Mouse (Mus musculus) ZHBTc4 (cell line): Measurements from ENCODE around the gene Sept6.

Source experiments
- DNase-seq: peaks from one replicate; pipeline ENCODE4 v3.0.0-alpha.2; 2011; ENCODE audit warnings: low read depth, low spot score

Gene Sept6

DNA sequence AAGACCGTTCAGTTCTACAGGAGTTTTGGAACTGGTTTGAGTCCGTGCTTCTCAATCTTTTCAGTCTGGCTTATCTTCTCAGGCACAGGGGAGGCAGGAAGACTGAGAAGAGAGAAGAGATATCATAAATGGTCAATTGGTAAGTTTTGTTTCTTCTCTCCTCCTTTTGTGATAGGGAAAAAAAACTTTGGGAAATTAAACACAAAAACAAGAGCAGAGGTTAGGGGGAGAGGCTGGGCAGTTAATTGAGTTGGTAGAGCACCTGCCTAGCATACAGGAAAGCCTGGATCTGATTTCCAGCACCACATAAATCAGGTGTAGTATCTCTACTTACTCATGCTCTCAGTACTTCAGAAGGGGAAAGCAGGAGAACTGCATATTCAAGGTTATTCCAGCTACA, at the start of gene Sept6:
Sept6 (minus strand) TSS at position 101 of the 400 bp plus-strand sequence.
- DNase-seq: no peak

DNA sequence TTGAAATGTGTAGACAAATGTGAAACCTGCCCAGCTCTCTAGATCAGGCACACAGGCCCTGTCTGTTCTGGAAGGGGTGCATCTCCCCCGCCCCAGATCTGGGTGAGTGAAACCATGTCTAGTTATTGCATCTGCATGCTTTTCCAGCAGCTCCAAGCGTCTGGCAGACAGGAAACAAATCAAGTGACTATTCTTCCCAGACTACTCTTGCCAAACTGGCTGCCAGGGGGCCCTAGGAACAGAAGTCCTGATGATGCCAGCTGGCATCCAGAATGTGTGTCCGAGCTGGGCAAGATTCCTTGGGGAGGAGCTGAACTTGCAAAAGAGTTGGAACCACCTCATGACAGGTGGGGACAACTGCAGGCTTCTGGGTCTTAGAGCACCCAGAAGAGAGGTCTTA, 36.8 kb upstream of the Sept6 start:
- no peak for DNase-seq

DNA sequence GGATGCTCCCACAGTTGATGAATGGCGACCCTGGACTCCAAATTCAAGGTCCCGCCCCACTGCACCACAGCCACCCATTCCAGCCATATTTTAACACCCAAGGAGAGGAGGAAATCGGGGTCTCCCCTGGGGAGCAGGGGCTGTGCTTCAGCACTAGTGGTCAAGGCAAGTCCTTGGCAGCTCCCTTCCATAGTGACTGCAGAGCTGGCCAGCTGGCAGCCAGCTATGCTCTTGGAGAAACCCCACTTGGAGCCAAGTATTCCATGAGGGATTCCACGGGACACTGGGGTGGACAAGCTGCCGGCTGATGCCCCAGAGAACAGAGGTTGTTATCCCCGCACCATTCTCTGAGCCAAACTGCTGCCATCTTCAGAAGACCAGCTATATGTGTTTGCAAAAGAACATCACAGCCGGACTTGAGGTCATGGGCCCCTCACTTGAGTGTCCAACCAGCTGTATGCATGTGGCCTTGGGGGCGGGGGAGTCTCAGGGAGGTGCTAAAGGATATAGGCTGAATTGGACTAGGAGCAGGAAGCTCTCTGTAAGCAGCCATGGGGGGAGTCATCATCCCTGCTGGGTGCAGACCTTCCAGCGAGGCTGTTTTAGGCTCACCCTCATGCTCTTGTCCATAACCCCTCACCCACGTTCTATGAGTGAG, 32.2 kb upstream of the Sept6 start:
- no peak for DNase-seq

DNA sequence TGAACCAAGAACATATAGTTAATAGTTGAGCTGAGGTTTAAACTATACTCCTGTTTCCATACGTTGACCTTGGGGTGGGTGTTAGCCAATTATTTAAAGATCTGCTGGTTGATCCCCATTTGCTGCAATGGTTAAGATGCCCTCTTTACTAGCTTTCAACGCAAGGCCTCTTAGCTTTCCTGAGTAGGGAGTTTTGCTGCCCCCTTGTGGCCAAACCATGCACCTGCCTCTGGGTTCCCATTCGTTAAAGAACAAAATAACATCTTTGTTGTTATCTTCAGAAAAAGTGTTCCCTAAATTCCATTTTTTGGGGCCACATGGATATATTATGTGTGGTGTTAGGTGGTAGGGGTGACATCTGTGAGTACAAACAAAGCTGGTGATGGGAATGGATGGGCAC, 31.1 kb upstream of the Sept6 start:
- DNase-seq: peak; percentile 54

DNA sequence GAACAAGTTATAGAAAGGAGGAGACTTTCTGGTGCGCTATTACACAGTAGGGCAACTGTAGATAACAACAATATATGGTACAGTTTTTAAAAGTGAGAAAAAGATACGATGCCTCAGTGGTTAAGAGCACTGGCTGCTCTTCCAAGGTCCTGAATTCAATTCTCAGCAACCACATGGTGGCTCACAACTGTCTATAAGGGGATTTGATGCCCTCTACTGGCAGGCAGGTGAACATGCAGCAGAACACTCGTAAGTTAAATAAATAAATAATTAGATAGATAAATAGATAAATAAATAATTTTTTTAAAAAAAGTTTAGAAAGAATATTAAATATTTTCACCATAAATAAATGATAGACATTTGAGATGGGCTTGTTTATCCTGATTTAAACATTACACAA, 27.5 kb upstream of the Sept6 start:
- peak; percentile 49 for DNase-seq

DNA sequence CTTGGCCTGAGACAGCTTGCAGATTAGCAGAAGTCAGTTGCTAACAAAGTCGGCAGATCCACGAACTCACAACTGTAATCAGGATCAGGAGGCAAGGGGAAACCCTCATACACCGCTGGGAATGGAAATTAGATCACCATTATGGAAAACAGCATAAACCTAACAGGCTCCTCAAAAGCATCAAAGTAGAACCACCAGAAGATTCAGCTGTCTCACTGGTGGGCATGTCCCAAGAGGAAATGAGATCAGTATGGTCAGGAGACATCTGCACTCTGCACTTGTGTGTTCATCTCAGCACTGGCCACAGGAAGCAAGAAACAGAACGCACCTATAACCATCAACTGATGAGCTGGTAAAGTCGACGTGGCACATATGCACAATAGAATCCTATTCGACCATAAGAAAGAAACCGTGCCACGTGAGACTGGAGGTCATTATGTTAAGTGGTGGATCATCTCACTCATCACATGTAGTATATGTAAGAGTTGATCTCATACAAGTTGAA, 26.6 kb upstream of the Sept6 start:
- no peak for DNase-seq

DNA sequence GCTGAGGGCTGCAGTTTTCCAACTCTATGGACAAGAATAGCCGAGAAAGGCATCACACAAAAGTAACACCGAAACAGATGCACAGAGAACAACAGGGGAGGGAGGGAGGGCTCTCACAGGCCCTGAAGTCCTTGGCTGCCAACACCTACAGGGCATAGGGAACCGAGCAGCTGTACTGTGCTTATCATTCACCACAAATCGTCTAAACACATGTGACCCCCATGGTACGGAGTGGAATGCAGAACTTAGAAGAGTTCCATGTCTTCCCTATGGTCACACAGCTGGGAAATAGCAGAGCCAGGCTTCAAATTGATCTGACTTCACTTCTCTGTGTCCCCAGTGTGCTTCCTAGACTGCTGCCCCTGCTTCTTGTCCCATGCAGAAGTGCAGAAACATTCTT, 22.3 kb upstream of the Sept6 start:
- no peak for DNase-seq

DNA sequence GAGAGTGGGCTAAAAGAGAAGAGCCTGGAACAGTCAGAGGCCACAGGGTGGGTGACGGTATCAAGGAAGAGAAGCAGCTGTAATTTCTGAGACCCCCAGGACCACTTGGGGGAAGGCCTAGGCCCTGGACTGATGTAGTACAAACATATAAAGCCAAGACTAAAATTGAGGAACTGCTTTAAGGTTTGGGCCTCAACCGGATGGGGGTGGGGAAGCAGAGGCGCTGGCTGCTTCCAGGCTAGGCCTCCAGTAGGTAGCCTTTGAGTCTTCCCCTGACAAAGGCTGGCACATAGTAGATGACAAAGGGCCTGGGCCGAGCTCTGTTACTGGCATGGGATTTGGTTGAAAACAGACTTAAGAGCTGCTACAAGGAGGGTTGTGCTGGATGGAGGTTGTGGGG, 555 bp downstream of the Sept6 start:
- no peak for DNase-seq

DNA sequence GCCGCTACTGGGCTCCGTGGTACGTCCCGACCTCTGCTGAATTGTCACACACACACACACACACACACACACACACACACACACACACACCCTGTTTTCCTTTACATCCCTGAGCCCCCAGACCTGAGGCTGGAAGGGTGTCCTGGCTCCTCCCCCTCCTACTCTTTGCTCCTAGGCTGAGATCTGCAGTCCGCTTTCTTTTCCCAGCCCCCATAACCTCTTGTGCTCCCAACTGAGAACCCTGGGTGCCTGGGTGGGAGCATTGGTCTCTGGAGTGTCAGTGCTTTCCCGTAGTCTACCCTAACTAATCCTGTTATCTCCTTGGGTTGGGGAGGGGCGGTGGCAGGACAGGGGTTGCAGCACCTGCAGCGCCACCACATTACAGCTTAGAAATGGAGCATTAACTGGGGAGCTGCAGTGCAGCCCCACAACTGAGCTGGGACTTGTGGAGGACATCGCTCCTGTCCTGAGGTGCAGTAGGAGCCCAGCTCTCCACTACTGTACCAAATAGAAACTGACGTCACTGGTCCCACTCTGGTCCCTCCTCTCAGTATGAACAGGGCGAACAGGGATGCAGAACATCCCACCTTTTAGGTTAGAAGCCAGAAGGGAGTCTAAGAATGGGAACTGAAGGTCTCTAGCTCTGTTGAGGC, 1.7 kb downstream of the Sept6 start:
- no peak for DNase-seq

DNA sequence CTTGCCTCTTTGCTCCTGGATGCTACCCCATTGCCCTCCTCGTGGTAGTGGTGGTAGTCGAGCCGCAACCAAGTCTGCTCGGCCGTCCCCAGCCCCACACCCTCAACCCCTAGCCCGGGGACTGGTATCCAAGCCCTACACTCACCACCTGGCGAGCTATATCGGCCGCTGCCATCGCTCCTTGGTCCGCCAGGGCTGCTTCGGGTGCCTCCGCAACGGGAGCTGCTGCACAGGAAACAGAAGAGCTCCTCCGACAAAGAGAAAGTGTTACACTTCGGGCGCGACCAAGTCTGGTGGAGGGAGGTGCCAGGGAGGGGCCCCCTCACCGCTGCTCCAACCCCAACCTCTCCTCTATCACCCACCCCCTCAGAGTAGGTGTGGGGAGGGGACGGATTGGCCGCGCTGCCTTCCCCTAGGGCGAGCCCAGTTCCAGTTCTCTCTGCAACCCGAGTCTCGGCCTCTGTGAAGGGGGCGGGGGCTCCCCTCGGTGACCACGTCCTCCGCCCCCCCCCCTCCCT, 2.3 kb downstream of the Sept6 start:
- DNase-seq: peak; percentile 68

DNA sequence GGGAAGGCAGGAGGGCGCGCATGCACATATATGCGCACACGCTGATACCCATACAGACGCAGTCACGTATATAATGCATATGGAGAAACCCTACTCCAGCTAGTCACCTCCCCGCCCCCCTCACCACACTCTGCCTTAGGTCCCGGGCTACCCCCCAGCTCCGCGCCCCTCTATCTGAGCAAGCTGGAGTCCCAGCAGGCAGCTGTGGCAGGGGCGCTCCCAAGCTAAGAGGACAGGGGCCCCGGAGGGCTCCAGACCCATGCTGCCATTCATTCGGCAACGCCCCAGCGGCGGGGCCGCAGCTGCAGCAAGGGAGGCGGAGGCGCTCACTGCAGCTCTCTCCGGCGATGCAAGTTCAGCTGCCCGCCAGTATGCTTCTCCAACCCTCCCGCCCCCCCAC, 2.8 kb downstream of the Sept6 start:
- DNase-seq: peak; percentile 40

DNA sequence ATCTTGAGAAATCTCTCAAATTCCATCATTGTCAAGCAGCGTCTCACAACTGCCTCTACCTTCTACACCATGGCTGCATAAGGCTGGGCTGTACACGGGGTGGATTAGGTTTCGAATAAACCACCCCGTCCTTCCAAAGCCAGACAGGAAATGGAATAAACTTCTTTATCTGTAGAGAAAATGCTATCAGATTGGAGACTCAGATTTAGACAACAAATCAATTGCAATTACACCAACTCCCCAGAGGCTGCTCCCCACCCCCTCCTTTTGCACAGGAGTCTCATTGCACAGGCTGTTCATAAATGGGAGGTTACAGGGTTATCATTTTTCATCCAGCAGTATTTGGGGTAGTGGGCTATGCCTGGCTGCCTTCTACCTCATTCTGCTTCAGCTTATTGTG, 3.7 kb downstream of the Sept6 start:
- DNase-seq: no peak

DNA sequence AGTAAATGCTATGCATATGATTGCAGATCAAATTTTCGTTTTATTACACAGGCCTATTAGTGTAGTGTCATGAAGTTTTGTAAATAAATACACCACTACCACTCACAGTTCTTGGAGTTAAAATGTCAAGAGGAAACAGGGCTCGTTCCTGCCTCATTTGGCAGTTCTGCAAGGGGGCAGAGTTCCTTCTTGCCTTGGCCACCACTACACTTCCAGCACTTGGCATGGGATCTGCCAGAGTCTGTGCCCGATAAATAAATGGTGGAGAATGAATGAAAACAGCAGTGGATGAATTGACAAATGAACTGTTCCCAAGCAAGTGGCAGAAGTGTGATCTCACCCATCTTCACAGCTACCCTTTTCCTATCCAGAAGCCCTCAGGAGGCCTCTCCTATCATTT, 6.6 kb downstream of the Sept6 start:
- no peak for DNase-seq

DNA sequence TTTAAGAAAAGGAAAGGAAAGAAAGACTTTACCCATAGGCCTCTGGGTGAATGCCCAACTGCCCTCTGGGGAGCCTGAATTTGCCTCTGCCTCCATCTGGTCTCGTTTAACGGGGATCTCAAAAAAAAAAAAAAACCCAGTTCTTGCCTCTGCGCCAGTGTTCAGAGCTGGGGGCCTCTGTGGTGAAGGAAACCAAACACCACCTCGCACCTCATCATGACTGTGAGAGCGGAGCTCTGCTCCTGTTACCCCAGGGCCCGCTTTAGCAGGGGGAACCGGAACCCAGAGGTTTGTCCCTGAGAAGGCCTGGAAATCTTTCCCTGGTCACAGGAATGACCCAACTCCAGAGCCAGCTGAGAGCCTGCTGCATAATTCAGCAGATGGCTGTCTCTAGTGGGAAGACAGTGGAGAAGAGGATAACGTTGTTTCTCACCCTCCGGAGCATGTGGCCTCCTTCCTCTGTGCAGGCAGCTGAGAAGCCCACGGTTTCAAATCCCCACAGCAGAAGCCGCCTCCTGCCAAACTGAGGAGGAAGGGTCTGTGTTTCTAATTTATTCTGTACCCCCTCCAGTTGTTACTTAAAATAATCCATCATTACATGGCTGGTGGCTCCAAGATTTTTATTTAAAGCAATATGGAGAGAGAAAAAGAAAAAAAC, 7.8 kb downstream of the Sept6 start:
- no peak for DNase-seq

DNA sequence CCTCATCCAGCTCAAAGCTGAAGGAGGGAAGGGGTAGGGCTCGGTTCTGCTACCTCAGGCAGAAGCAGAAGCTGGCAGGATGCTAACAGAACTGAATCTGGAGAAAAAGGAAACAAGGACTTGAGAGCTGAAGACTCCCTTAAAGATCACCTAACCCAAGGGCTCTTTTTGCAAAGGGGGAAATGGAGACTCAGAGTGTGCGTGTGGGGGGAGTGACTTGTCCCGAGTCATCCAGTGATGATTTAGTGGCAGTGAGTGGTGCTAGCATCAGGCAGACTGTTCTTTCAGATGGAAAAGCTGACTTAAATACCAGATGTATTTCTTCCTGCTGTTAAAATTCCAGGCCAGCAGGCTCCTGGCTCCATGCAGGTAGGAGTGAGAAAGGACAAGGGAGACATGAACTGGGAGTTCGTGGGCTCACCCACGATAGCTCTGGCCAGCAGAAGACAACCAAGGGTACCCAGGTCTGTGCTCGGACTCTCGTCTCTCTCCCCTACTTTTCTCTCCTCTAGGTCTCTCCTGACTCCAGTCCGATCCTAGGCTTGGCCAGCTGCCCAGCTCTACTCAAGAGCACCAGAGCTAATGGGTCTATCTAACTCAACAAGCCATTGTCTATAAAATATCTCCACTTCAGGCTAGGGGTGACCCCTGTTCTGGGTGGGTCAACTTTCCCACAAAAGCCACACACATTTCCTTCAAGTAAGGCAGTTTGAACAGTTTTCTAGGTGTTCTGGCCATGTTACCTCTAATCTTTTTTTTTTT, 8.5 kb downstream of the Sept6 start:
- peak; percentile 30 for DNase-seq

DNA sequence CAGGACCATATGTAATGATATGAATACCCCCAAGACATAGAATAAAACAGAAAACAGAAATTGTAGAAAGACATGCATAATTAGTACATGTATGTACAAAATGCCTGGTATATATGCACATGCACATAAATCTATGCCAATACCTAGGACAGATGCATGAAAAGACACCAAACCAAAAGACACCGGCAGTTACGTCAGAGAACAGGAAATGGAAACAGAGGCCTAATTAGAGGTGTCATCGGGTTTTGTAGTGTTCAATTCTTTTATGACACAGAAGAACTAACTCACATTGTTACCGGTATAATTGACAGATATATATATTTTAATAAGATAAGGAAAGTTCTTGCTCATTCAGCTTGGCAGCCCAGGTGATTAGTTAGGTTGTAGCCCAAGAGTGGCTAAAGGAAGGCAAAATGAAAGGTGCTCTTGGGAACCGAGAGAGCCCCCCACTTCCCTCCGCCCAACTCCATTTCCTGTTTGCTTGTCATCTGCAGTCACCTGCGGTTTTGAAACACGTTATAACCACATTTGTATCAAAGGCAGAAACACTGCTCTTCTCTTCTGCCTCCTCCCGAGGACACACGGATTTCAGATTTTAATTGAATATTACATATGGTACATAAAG, 10.9 kb downstream of the Sept6 start:
- DNase-seq: no peak

DNA sequence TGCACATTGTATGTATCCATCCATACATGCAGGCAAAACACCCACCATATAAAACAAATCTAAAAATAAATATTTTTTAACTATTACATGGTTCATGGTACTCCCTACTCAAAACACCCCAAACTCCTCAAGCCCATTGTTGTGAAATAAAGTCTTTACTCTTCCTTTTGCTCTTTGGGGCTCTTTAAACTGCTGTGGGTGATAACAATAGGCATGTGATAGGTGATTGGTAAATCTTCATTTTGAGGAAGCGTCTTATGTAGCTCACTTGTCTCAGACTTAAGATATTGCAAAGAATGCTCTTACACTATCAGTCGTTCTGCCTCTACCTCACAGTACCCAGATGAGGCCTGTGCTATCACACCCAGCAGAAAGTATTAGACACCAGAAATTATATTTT, 13.7 kb downstream of the Sept6 start:
- no peak for DNase-seq

DNA sequence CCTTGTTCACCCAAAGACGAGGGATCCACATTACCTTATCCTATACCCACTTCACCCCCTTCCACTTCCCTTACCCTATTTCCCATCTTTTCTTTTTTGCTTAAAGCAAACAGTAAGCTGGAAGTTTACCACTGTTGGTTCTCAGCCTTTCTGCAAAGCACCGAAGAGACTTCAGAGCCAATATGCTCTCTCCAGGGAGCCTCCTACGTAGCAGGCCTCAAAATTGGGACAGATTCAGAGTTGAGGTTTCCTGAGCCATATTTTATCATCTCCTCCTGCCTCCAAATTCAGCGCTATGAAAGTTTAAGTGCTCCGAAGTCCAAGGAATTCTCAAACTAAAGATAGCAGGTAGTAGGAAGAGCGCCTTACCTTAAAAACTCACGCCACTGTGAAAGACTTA, 14.6 kb downstream of the Sept6 start:
- DNase-seq: no peak

DNA sequence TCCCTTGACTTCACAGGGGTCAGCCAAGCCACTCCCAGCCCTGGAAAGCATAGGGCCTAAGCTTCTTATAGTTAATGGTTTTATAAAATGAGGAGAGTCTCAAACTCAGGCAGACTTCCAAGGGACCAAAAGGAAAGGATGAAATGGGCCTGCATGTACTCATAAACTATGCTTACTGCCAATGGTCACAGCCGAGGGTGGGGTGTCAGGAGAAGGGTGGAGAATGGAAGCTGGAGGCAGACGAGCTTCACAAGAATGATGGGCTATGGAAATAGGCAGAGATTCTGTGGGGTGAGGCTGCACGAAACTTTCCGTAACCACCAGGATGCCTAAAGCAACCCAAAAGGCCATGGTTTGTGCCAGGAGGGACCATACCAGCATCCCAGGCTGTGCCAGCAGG, 15.3 kb downstream of the Sept6 start:
- DNase-seq: no peak

DNA sequence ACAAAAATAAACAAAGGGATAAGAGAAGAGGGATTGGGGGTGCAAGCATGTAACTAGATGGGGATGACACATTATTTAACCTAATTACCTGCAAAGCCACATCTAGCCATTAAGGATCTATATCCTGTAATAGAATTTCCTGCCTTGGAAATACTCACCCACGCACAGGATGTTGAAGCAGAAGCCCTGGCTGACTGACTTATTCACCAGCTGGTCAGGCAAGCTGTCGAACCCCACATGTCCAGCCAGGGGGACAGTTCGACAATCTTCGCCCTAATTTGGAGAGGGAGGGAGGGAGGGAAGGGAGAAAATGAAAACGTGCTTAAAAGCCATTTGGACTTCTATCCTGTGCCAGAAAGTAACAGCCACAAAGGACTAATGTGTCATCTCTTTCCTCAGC, 16.7 kb downstream of the Sept6 start:
- DNase-seq: no peak

DNA sequence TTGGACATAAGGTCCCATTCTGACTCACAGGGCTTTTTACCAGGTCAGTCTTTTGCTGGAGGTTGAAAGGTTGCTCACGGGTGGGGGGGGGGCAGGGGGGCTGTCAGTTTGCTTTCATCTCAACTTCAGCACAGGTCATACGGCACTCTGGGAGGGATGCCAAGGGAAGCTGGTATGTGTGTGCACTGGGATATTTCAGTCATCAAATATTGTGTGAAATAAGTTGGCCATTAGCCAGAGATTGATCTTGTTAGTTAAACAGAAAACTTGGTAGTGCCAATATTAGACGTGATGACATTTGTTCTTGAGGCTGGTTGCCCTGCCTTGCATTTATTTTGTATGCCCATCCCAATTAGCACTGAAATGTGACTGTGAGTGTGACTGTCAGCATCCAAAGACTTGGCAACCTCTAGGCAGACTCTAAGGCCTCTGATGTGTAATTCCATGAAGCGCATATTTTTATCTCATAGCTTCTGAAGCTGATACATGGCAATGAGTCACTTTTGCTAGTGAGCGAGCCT, 18.6 kb downstream of the Sept6 start:
- no peak for DNase-seq
